Mouse (Mus musculus) kidney, embryonic 16.5 days (tissue): ENCODE measurements around the gene Nectin3. TPM values are rescaled to one million over a fixed set of nuclear protein-coding genes. Genes with fewer than 3 reads are reported as not detected.
"Not testable (repeated sequence)": the region's sequence is repeated elsewhere in the genome, so short reads cannot be mapped to it uniquely, and the experiment has no call there.

Experiments used
- ATAC-seq: fragments of 200-750 bp; cut with Nextera tagmentation; 2 replicates; pipeline ENCODE4 v1.8.0; 2017; ENCODE audit warnings: moderate TSS enrichment; ENCODE audit not compliant: low FRiP score, low TSS enrichment
- H3K27ac ChIP-seq: fragments of 300-500 bp; sonication (generic); 2 replicates; pipeline ENCODE4 v1.5.1; 2014; ENCODE audit warnings: low read length
- H3K27me3 ChIP-seq: fragments of 300-500 bp; sonication (generic); 2 replicates; pipeline ENCODE4 v1.6.1; 2014; ENCODE audit warnings: low read length, control low read depth, mixed read lengths; ENCODE audit not compliant: insufficient read depth
- H3K36me3 ChIP-seq: fragments of 300-500 bp; sonication (generic); 2 replicates; pipeline ENCODE4 v1.6.1; 2014; ENCODE audit warnings: low read length, control low read depth, mixed read lengths; ENCODE audit not compliant: insufficient read depth
- H3K4me1 ChIP-seq: fragments of 300-500 bp; sonication (generic); 2 replicates; pipeline ENCODE4 v1.6.1; 2014; ENCODE audit warnings: low read length, control low read depth, mixed read lengths; ENCODE audit not compliant: insufficient read depth
- H3K4me2 ChIP-seq: fragments of 300-500 bp; sonication (generic); replicated peaks from 2 replicates; pipeline ENCODE4 v1.6.1; 2014; ENCODE audit warnings: low read depth, low read length
- H3K4me3 ChIP-seq: fragments of 300-500 bp; sonication (generic); 2 replicates; pipeline ENCODE4 v1.5.1; 2014; ENCODE audit warnings: mild to moderate bottlenecking, low read length
- H3K9ac ChIP-seq: fragments of 300-500 bp; sonication (generic); replicated peaks from 2 replicates; pipeline ENCODE4 v1.6.1; 2014; ENCODE audit warnings: low read length
- H3K9me3 ChIP-seq: fragments of 300-500 bp; sonication (generic); 2 replicates; pipeline ENCODE4 v1.6.1; 2016; ENCODE audit warnings: low read length, control low read depth
- WGBS: fragments of 180-500 bp; shearing (Covaris S2); extraction: QIAGEN DNeasy Blood & Tissue Kit; methylation state at CpG from one replicate; pipeline ENCODE4 v1.1.7; 2014; 5-methylcytosine and 5-hydroxymethylcytosine counted together
- polyA plus RNA-seq: library from polyadenylated mRNA; unstranded; fragments of >200 nt; fragmentation: Nextera tagmentation; extraction: Ambion mirVana; gene quantifications from 2 replicates; pipeline ENCODE4 v1.2.1, GENCODE M21; 2015

The Nectin3 gene
- polyA plus RNA-seq, 1 experiment from 2014 or later: 16.7 TPM

GRCm38 (mm10) chr16:46384279-46384678 is 114.0 kb downstream of the Nectin3 start:
- no peak overlapping the region for H3K4me2 ChIP-seq
- H3K36me3 ChIP-seq: no peaks in the 10 kb centered on the region
- no peak for ATAC-seq
- no peak overlapping the region for H3K9ac ChIP-seq
- peaks cover 6% of the 10 kb centered on the region; the same call in 1 of the 2 replicates for H3K4me1 ChIP-seq
- WGBS: 89% methylated on average over 5 of the region's 5 CpGs
- no peaks in the 10 kb centered on the region for H3K27me3 ChIP-seq
- no peaks in the 10 kb centered on the region for H3K9me3 ChIP-seq
- H3K4me3 ChIP-seq: no peak overlapping the region
- no peak overlapping the region for H3K27ac ChIP-seq

GRCm38 (mm10) chr16:46383344-46383743 is 115.0 kb downstream of the Nectin3 start:
- Histone ChIP-seq H3K27ac (no peak overlapping the region), H3K36me3 (no peaks in the 10 kb centered on the region), H3K4me1 (no peaks in the 10 kb centered on the region), H3K4me2 (no peak overlapping the region), H3K4me3 (no peak overlapping the region), H3K27me3 (no peaks in the 10 kb centered on the region), H3K9ac (no peak overlapping the region), H3K9me3 (no peaks in the 10 kb centered on the region)
- no peak for ATAC-seq
- 90% methylated on average over 4 of the region's 4 CpGs for WGBS

- Histone ChIP-seq H3K36me3 (no peaks in the 10 kb centered on the region), H3K9me3 (no peaks in the 10 kb centered on the region), H3K27me3 (no peaks in the 10 kb centered on the region), H3K4me1 (no peaks in the 10 kb centered on the region), H3K9ac (no peak overlapping the region), H3K4me3 (no peak overlapping the region), H3K4me2 (no peak overlapping the region), H3K27ac (no peak overlapping the region)
- ATAC-seq: peak; percentile 59
- 22% methylated on average over 3 of the region's 3 CpGs for WGBS
These were observed 121.8 kb downstream of the Nectin3 start for GRCm38 (mm10) chr16:46376575-46376974.

DNA sequence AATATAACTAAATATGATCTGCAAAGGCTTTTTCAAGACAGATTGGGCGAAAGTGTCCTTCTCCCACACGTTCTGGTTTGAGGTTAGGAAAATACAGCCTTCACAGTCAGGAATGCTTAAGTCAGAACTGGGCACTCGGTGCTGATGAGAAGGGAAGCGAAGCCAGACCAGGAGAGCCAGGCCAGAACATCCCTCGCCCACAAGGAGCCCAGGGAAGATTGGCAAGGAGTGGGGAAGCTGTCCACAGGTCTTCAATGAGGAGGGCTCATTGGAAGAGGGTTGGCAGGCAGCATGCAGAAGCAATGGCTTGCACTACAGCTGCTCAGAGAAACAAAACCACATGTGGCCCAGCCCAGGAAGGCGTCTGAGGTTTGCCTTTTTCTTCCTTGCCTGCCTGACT is 136.3 kb downstream of the Nectin3 start:
- H3K4me2 ChIP-seq: no peak overlapping the region
- H3K9me3 ChIP-seq: no peaks in the 10 kb centered on the region
- 60% methylated on average over 6 of the region's 6 CpGs for WGBS
- no peak overlapping the region for H3K27ac ChIP-seq
- no peaks in the 10 kb centered on the region for H3K27me3 ChIP-seq
- H3K4me3 ChIP-seq: no peak overlapping the region
- ATAC-seq: no peak
- H3K9ac ChIP-seq: no peak overlapping the region
- H3K36me3 ChIP-seq: no peaks in the 10 kb centered on the region
- H3K4me1 ChIP-seq: no peaks in the 10 kb centered on the region

DNA sequence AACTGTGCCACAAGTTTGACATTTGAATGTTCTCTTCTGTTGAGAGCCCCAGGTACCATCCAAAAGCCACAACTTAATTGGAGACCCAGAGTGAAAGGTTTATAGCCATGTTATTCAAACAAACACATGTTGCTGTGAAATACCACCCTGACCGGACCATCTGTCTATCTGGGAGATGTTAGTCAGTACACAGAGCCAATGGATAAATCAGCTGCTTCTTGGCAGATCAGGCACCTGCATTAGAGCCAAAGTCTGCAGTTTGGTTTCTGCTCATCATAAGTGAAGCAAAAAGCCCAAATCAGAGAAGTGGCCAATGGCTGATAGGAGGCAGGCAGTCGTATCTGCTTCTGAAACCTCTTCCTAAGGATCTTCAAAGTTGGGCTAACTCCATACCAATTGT is 140.7 kb downstream of the Nectin3 start:
- not testable (repeated sequence) for H3K36me3 ChIP-seq

DNA sequence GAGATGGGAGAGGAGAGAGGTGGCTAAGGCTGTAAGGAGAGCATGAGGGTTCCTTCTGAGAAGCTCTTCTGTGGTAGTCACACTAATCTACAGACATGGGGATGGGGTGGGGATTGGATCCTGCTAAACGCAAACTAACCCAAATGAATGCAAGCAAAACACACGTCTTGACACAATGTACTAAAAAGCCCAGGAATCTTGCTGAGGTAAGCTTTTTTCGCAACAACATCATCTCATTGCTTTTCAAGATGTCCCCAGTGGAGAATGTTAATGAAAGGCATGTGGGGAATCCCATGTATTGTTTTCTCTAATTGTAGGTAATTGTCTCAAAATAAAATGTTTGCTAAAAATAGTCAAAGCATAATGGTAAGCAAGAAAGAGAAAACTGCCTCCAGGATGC is 141.7 kb downstream of the Nectin3 start:
- H3K4me1 ChIP-seq: no peaks in the 10 kb centered on the region
- 60% methylated on average over 3 of the region's 3 CpGs for WGBS
- no peaks in the 10 kb centered on the region for H3K36me3 ChIP-seq
- no peaks in the 10 kb centered on the region for H3K27me3 ChIP-seq
- ATAC-seq: no peak
- H3K4me2 ChIP-seq: no peak overlapping the region
- H3K4me3 ChIP-seq: no peak overlapping the region
- H3K27ac ChIP-seq: no peak overlapping the region
- H3K9ac ChIP-seq: no peak overlapping the region
- no peaks in the 10 kb centered on the region for H3K9me3 ChIP-seq

More for the DNA sequence above, 140.7 kb downstream of the Nectin3 start:
- H3K4me1 ChIP-seq, H3K27ac ChIP-seq, H3K9ac ChIP-seq, ATAC-seq, H3K27me3 ChIP-seq, H3K9me3 ChIP-seq, H3K4me3 ChIP-seq, H3K4me2 ChIP-seq: not testable (repeated sequence)
- 54% methylated on average over 2 of the region's 2 CpGs for WGBS
